Mouse (Mus musculus): ENCODE measurements around the gene Otud7b. TPM values are rescaled to one million over a fixed set of nuclear protein-coding genes. Genes with fewer than 3 reads are reported as not detected.

The Otud7b gene
- polyA plus RNA-seq, 1 experiment from 2014 or later = 10.4 TPM

DNA sequence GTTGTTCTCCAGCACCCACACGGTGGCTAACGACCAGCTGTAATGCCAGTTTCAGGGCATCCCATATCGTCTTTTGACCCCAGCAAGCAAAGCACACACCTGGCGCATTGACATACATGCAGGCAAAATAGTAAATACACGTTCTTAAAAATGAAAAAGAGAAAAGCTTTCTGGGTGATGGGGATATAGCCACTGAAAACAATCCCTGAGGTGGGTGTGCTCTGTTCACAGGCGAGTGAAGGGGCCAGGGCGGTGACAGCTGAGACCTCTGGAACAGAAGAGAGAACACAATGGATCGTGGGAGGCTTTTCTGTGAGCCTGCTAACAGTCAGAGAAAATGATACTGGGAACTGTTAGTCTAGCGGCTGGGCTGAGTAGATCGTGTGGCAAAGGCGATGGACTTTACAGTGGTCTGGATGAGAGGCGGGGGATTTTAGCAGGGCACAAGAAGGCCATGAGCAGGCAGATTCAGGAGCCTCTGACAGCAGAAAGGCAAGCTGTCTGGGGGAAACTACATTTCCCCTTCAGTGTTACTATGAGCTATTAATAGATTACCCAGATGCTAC is 31.3 kb upstream of the Otud7b start:
- 83% methylated on average over 12 of the region's 12 CpGs for WGBS (ENCODE audit: missing documents)
- H3K27ac ChIP-seq = no peak overlapping the region
- H3K79me2 ChIP-seq (ENCODE audit: inconsistent target) = no peaks in the 10 kb centered on the region
- H3K4me3 ChIP-seq (ENCODE audit: inconsistent target) = no peak overlapping the region
- no peaks in the 10 kb centered on the region for H3K36me3 ChIP-seq (ENCODE audit: inconsistent target)

DNA sequence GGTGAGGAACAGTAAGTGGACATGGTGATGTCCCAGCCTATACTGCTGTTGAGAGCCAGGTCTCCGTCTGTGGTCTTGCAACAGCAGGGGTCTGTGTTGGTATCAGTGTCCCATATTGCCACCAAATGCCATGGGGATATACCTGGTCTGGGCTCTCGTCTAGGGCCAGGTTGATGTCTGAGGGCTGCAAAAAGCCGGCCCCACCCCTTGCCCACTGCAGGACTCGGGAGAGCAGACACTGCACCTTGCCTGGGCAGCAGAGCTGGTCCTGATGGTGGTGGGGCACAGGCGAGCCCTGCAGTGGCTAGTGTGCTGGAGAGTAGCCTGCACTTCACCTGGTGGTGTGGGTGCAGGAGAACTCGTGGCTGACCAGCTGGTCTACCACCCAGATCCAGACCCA is 26.3 kb upstream of the Otud7b start:
- WGBS (ENCODE audit: missing documents) = 90% methylated on average over 6 of the region's 6 CpGs
- no peak overlapping the region for H3K27ac ChIP-seq
- H3K4me3 ChIP-seq (ENCODE audit: inconsistent target) = no peak overlapping the region

DNA sequence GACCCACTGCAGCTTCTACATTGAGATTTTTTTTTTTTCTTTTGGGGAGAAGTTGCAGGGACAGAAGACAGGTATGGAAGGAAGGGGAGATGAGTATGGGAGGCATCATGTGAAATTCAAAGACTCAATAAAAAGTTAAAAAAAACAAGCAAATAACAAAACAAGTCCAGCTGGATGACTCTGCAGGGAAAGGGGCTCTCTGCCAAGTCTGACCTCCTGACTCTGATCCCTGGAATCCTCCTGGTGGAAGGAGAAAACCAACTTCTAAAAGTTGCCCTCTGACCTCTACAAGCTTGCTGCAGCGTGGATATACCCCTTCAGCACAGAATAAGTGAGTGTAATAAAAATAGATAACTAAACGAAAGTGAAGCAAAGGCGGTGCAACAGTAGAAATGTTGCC is 25.6 kb upstream of the Otud7b start:
- WGBS (ENCODE audit: missing documents) = 96% methylated on average over 3 of the region's 3 CpGs
- no peak overlapping the region for H3K27ac ChIP-seq
- no peak overlapping the region for H3K4me3 ChIP-seq (ENCODE audit: inconsistent target)
- H3K36me3 ChIP-seq (ENCODE audit: inconsistent target) = no peaks in the 10 kb centered on the region
- no peaks in the 10 kb centered on the region for H3K79me2 ChIP-seq (ENCODE audit: inconsistent target)

More for the DNA sequence above, 26.3 kb upstream of the Otud7b start:
- H3K36me3 ChIP-seq (ENCODE audit: inconsistent target) = no peaks in the 10 kb centered on the region
- no peaks in the 10 kb centered on the region for H3K79me2 ChIP-seq (ENCODE audit: inconsistent target)

- H3K4me3 ChIP-seq (ENCODE audit: inconsistent target) = no peak overlapping the region
Measured at GRCm38 (mm10) chr3:96081006-96081405, 23.3 kb upstream of the Otud7b start.

GRCm38 (mm10) chr3:96081650-96082049 is 22.7 kb upstream of the Otud7b start:
- Histone ChIP-seq H3K4me3 (ENCODE audit: inconsistent target) (no peak overlapping the region), H3K27ac (no peak overlapping the region)
- 98% methylated on average over 3 of the region's 4 CpGs for WGBS (ENCODE audit: missing documents)

More at GRCm38 (mm10) chr3:96081006-96081405, 23.3 kb upstream of the Otud7b start:
- no peak overlapping the region for H3K27ac ChIP-seq
- WGBS (ENCODE audit: missing documents) = 100% methylated on average over 1 of the region's 1 CpGs
- H3K36me3 ChIP-seq (ENCODE audit: inconsistent target) = no peaks in the 10 kb centered on the region
- H3K79me2 ChIP-seq (ENCODE audit: inconsistent target) = no peaks in the 10 kb centered on the region

DNA sequence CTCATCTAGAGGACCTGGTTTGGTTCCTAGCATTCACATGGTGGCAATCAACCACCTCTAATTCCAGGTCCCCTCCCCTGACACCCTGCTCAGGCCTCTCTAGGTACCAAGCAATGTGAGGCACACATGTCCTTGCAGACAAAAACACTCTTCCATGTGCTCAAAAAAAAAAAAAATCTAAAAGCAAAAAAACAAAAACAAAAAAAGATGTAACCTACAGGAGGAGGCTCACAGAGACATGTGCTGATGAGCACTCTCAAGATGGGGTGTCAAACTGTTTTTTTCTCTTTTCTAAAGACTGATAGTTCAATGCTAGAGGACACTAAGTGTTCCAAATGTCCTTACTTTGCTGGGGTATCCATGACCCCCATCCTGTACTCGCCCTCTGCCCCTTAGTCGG is 22.2 kb upstream of the Otud7b start:
- Histone ChIP-seq H3K36me3 (ENCODE audit: inconsistent target) (no peaks in the 10 kb centered on the region), H3K79me2 (ENCODE audit: inconsistent target) (no peaks in the 10 kb centered on the region), H3K27ac (peak overlapping the region; percentile 53), H3K4me3 (ENCODE audit: inconsistent target) (no peak overlapping the region)
- WGBS (ENCODE audit: missing documents) = 92% methylated on average over 2 of the region's 2 CpGs

More at GRCm38 (mm10) chr3:96081650-96082049, 22.7 kb upstream of the Otud7b start:
- H3K36me3 ChIP-seq (ENCODE audit: inconsistent target) = no peaks in the 10 kb centered on the region
- H3K79me2 ChIP-seq (ENCODE audit: inconsistent target) = no peaks in the 10 kb centered on the region

- Histone ChIP-seq H3K4me3 (ENCODE audit: inconsistent target) (no peak overlapping the region), H3K27ac (peak overlapping the region; percentile 53), H3K36me3 (ENCODE audit: inconsistent target) (no peaks in the 10 kb centered on the region), H3K79me2 (ENCODE audit: inconsistent target) (no peaks in the 10 kb centered on the region)
- WGBS (ENCODE audit: missing documents) = 71% methylated on average over 14 of the region's 15 CpGs
Measured at GRCm38 (mm10) chr3:96082714-96083508, 21.4 kb upstream of the Otud7b start.

DNA sequence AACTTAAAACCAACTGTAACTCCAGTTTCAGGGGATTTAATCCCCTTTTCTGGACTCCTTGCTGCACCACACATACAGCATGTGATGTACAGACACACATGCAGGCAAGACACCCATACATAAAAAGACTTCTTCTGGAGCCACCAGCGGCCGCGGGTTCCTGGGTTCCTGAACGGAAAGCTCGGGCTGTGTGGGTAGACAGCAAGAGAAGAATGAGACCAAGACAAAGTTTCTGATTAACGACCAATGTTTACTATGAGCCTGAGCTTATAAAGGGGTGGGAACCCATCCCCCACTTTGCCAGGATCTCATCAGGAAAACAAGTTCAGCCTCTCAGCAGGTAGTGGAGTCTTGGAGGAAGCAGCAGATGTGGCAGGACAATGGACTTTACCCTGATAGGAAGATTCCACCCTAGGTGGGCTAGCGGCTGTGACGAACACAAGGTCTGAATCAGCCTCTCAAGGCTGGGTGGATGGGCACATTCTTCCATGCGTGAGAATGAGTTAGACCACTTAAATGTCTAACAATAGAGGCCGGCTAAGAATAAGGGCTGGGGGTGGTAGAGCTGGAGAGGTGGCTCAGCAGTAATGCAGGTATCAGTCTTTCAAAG is 20.1 kb upstream of the Otud7b start:
- H3K36me3 ChIP-seq (ENCODE audit: inconsistent target) = no peaks in the 10 kb centered on the region
- no peak overlapping the region for H3K4me3 ChIP-seq (ENCODE audit: inconsistent target)
- no peak overlapping the region for H3K27ac ChIP-seq
- WGBS (ENCODE audit: missing documents) = 95% methylated on average over 10 of the region's 10 CpGs
- no peaks in the 10 kb centered on the region for H3K79me2 ChIP-seq (ENCODE audit: inconsistent target)

- Histone ChIP-seq H3K4me3 (ENCODE audit: inconsistent target) (no peak overlapping the region), H3K79me2 (ENCODE audit: inconsistent target) (no peaks in the 10 kb centered on the region), H3K36me3 (ENCODE audit: inconsistent target) (no peaks in the 10 kb centered on the region), H3K27ac (no peak overlapping the region)
- 39% methylated on average over 2 of the region's 2 CpGs for WGBS (ENCODE audit: missing documents)
Measured at GRCm38 (mm10) chr3:96087219-96087618, 17.1 kb upstream of the Otud7b start.

DNA sequence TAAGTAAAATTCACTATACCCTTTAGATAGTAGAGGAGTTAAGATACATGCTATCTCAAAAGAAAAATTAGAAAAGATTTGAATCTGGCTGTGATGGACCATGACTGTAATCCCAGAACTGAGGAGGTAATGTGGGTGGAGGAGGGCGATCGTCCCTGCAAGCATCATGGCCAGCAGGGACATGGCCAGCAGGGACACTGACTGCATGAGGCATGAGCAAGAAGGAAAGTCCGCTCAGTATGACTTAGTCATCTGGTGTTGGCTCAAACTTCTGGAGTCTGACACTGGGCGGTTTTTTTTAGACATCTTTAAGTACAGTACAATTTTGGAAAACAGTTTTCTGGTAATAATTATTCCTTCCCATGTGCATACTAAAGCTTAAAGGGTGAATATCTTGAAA is 16.5 kb upstream of the Otud7b start:
- no peaks in the 10 kb centered on the region for H3K36me3 ChIP-seq (ENCODE audit: inconsistent target)
- 98% methylated on average over 4 of the region's 4 CpGs for WGBS (ENCODE audit: missing documents)
- no peak overlapping the region for H3K4me3 ChIP-seq (ENCODE audit: inconsistent target)
- no peaks in the 10 kb centered on the region for H3K79me2 ChIP-seq (ENCODE audit: inconsistent target)
- H3K27ac ChIP-seq = no peak overlapping the region

DNA sequence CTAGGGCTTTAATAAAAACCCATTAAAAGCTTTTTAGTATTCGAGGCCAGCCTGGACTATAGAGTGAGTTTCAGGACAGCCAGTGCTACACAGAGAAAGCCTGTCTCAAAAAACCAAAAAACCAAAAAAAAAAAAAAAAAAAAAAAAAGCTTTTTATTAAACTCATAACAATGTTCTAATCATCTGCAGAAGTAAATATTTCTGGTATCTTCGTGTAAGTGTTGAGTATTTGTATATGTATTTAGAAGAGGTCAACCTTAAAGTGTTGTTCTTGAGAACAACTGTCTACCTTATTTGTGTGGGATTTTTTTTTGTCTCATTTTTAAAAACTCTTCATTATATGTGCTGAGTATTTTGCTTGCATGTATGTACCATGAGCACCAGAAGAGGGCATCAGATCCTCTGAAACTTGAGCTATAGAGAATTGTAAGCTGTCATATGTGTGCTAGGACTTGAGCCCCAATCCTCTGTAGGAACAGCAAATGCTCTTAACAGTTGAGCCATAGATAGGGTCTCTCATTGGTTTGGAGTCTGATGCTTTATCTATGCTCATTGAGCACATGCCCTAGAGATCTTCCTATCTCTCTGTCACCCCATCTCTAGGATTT is 14.3 kb upstream of the Otud7b start:
- 33% methylated on average over 1 of the region's 2 CpGs for WGBS (ENCODE audit: missing documents)
- Histone ChIP-seq H3K79me2 (ENCODE audit: inconsistent target) (no peaks in the 10 kb centered on the region), H3K36me3 (ENCODE audit: inconsistent target) (no peaks in the 10 kb centered on the region), H3K4me3 (ENCODE audit: inconsistent target) (no peak overlapping the region), H3K27ac (no peak overlapping the region)

DNA sequence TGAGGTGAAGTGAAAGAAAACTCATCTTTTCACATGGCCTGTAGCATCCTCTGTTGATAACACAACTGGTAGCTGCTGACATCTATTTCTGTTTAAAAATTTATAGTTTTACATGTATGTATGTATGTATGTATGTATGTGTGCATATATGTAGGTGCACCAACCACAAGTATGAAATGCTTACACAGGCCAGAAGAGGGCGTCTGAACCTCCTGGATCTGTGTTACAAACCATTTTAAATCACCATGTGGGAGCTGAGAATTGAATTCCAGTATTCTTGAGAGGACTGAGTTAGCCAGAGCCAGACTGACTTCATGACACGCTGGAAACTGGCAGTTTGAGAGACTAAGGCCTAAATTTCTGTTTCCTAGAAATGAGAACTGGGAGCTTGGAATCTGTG is 13.2 kb upstream of the Otud7b start:
- WGBS (ENCODE audit: missing documents) = 74% methylated on average over 2 of the region's 2 CpGs
- no peaks in the 10 kb centered on the region for H3K79me2 ChIP-seq (ENCODE audit: inconsistent target)
- no peak overlapping the region for H3K4me3 ChIP-seq (ENCODE audit: inconsistent target)
- no peak overlapping the region for H3K27ac ChIP-seq
- H3K36me3 ChIP-seq (ENCODE audit: inconsistent target) = no peaks in the 10 kb centered on the region

GRCm38 (mm10) chr3:96091966-96092365 is 12.4 kb upstream of the Otud7b start:
- Histone ChIP-seq H3K4me3 (ENCODE audit: inconsistent target) (no peak overlapping the region), H3K27ac (no peak overlapping the region), H3K36me3 (ENCODE audit: inconsistent target) (no peaks in the 10 kb centered on the region), H3K79me2 (ENCODE audit: inconsistent target) (no peaks in the 10 kb centered on the region)
- 90% methylated on average over 6 of the region's 6 CpGs for WGBS (ENCODE audit: missing documents)

GRCm38 (mm10) chr3:96093509-96093908 is 10.8 kb upstream of the Otud7b start:
- Histone ChIP-seq H3K4me3 (ENCODE audit: inconsistent target) (no peak overlapping the region), H3K79me2 (ENCODE audit: inconsistent target) (no peaks in the 10 kb centered on the region), H3K36me3 (ENCODE audit: inconsistent target) (no peaks in the 10 kb centered on the region), H3K27ac (no peak overlapping the region)
- 88% methylated on average over 13 of the region's 13 CpGs for WGBS (ENCODE audit: missing documents)

DNA sequence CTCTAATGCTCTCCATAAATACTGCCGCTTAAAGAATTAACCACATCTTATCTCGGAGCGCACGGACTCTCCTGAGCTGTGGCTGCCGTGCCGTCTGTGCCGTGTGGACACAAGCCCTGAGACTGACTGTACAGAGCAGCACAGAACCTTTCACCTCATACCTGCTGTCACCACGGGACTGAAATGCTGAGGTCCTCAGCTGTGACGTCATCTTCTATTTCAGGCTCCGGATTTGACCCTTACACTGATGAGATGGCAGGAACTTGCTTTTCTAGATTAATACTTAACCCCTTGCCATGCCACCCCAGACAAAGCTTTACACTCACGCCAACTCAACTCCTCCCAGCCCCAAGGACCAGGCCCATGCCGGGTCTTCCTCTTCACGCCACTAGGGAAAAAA is 10.1 kb upstream of the Otud7b start:
- H3K4me3 ChIP-seq (ENCODE audit: inconsistent target) = no peak overlapping the region
- H3K79me2 ChIP-seq (ENCODE audit: inconsistent target) = no peaks in the 10 kb centered on the region
- 93% methylated on average over 13 of the region's 13 CpGs for WGBS (ENCODE audit: missing documents)
- no peaks in the 10 kb centered on the region for H3K36me3 ChIP-seq (ENCODE audit: inconsistent target)
- H3K27ac ChIP-seq = no peak overlapping the region

Data from macrophage (primary cell).